Mouse (Mus musculus) olfactory bulb, adult 2 months (tissue): ENCODE data around the gene Cypt12. TPM values are rescaled to one million over a fixed set of nuclear protein-coding genes. Genes with fewer than 3 reads are reported as not detected.

Experiments
- H3K27ac ChIP-seq: fragments of 200-500 bp; 2 replicates; pipeline ENCODE4 v1.5.1; 2012; ENCODE audit warnings: low read depth, low read length; ENCODE audit not compliant: insufficient read depth
- H3K4me1 ChIP-seq: fragments of 200-500 bp; 2 replicates; pipeline ENCODE4 v1.6.1; 2012; ENCODE audit warnings: low read length; ENCODE audit not compliant: control insufficient read depth, insufficient read depth
- H3K4me3 ChIP-seq: fragments of 200-500 bp; 2 replicates; pipeline ENCODE4 v1.5.1; 2012; ENCODE audit warnings: mild to moderate bottlenecking, low read depth, low read length, moderate library complexity; ENCODE audit not compliant: insufficient read depth
- CTCF ChIP-seq: fragments of 200-500 bp; IDR thresholded peaks from 2 replicates; pipeline ENCODE4 v1.5.1; 2012; ENCODE audit warnings: low read depth, mild to moderate bottlenecking, low read length, moderate library complexity; ENCODE audit not compliant: insufficient read depth
- POLR2A ChIP-seq: fragments of 200-500 bp; IDR thresholded peaks from 2 replicates; pipeline ENCODE4 v1.6.1; 2012; ENCODE audit warnings: mild to moderate bottlenecking, low read depth, low read length, moderate library complexity; ENCODE audit not compliant: insufficient read depth
- WGBS: fragments of 180-500 bp; shearing (Covaris S2); methylation state at CpG from one replicate; pipeline ENCODE4 v1.1.7; 2018; 5-methylcytosine and 5-hydroxymethylcytosine counted together
- polyA plus RNA-seq: library from polyadenylated mRNA; stranded (reverse); fragments of >200 nt; gene quantifications from 2 replicates; pipeline ENCODE4 v1.2.4, GENCODE M21; 2012; ENCODE audit warnings: low replicate concordance; ENCODE audit not compliant: missing spikeins, insufficient read depth, insufficient read length

Gene Cypt12
- polyA plus RNA-seq: not detected in 2 replicates

GRCm38 (mm10) chr3:17948299-17948698 lies at the start of gene Cypt12:
Gene Cypt12, plus strand, starts transcription at chr3:17948410.
- TF ChIP-seq CTCF (no peak), POLR2A (no peak)

DNA sequence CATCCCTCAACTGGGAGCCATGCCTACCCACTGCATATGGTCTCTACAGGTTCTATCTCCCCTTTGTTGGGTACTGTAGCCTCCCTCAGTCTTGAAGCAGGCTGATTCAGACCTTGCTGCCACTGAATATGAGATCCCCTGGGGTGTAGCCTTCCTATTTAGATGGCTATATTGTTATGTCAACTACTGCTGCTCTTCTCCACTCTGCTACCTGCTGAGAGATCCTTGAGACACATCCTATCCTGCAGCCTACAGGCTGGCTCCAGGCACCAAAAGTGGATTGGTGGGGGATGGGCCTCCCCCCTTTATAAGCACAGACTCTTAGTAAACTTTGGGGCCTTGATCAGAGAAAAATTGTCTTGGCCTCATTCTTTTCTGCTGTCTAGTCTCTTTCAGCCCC lies 34.4 kb upstream of the Cypt12 start:
- Histone ChIP-seq H3K27ac (no peak overlapping the region), H3K4me1 (no peaks in the 10 kb centered on the region), H3K4me3 (no peak overlapping the region)
- no peak for TF ChIP-seq POLR2A
- no peak for TF ChIP-seq CTCF

More at GRCm38 (mm10) chr3:17948299-17948698, at the start of gene Cypt12:
- H3K4me3 ChIP-seq: no peak within 1 kb of the TSS
- no peak within 1 kb of the TSS for H3K27ac ChIP-seq
- 93% methylated on average over 13 of the region's 13 CpGs for WGBS
- H3K4me1 ChIP-seq: no peaks in the 10 kb centered on the region

DNA sequence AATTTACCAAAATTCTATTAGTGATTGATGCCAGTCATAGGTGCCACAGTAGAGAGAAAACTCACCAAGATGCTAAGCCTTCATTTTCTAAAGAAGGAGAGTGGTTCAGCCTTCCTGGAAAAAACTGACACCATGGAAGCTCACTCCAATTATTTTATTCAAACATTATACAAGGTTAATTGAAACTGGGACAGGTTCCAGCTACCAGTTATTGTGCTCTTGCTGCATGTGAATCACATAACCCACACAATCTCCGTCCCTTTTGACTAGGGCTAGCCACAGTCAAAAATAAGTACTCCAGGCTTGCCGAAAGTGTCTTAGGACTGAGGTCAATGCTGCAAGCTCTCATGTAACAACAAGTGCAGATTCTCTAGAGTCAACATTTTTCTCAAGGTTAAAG lies 8.0 kb upstream of the Cypt12 start:
- H3K27ac ChIP-seq: no peak overlapping the region
- no peaks in the 10 kb centered on the region for H3K4me1 ChIP-seq
- no peak for TF ChIP-seq CTCF
- no peak for TF ChIP-seq POLR2A
- 29% methylated on average over 2 of the region's 2 CpGs for WGBS
- H3K4me3 ChIP-seq: no peak overlapping the region
